Mouse (Mus musculus) midbrain, postnatal 0 days (tissue): Measurements from ENCODE around the gene Cys1. TPM values are rescaled to one million over a fixed set of nuclear protein-coding genes. Genes with fewer than 3 reads are reported as not detected.

Experiments
- ATAC-seq: fragments of 200-750 bp; cut with Nextera tagmentation; 2 replicates; pipeline ENCODE4 v1.8.0; 2017; ENCODE audit warnings: moderate number of reproducible peaks, mild to moderate bottlenecking, moderate TSS enrichment, moderate library complexity; ENCODE audit not compliant: low FRiP score
- DNase-seq: peaks from one replicate; pipeline ENCODE4 v3.0.0-alpha.2; 2015; ENCODE audit warnings: low spot score
- H3K27ac ChIP-seq: fragments of 300-500 bp; sonication (generic); 2 replicates; pipeline ENCODE4 v1.5.1; 2014; ENCODE audit warnings: low read depth, mild to moderate bottlenecking, low read length, mixed read lengths
- H3K27me3 ChIP-seq: fragments of 300-500 bp; sonication (generic); 2 replicates; pipeline ENCODE4 v1.6.1; 2014; ENCODE audit warnings: low read length, control low read depth, mixed read lengths; ENCODE audit not compliant: insufficient read depth
- H3K36me3 ChIP-seq: fragments of 300-500 bp; sonication (generic); 2 replicates; pipeline ENCODE4 v1.6.1; 2014; ENCODE audit warnings: low read length, control low read depth, mixed read lengths; ENCODE audit not compliant: insufficient read depth
- H3K4me1 ChIP-seq: fragments of 300-500 bp; sonication (generic); 2 replicates; pipeline ENCODE4 v1.6.1; 2014; ENCODE audit warnings: mild to moderate bottlenecking, control low read depth, antibody characterized with exemption, low read length, mixed read lengths; ENCODE audit not compliant: insufficient read depth
- H3K4me2 ChIP-seq: fragments of 300-500 bp; sonication (generic); 2 replicates; pipeline ENCODE4 v1.6.1; 2014; ENCODE audit warnings: low read depth, mild to moderate bottlenecking, low read length, mixed read lengths; ENCODE audit not compliant: poor library complexity, severe bottlenecking
- H3K4me3 ChIP-seq: fragments of 300-500 bp; sonication (generic); 2 replicates; pipeline ENCODE4 v1.5.1; 2014; ENCODE audit warnings: low read depth, mild to moderate bottlenecking, low read length, moderate library complexity
- H3K9ac ChIP-seq: fragments of 300-500 bp; sonication (generic); replicated peaks from 2 replicates; pipeline ENCODE4 v1.6.1; 2014; ENCODE audit warnings: mild to moderate bottlenecking, low read length, moderate library complexity, mixed read lengths; ENCODE audit not compliant: poor library complexity, severe bottlenecking
- H3K9me3 ChIP-seq: fragments of 300-500 bp; sonication (generic); 2 replicates; pipeline ENCODE4 v1.6.1; 2016; ENCODE audit warnings: low read length, control low read depth
- CTCF ChIP-seq: IDR thresholded peaks from 2 replicates; pipeline ENCODE4 v1.5.1; 2016; ENCODE audit warnings: antibody characterized with exemption, mild to moderate bottlenecking
- WGBS: fragments of 180-500 bp; shearing (Covaris S2); extraction: QIAGEN DNeasy Blood & Tissue Kit; methylation state at CpG from one replicate; pipeline ENCODE4 v1.1.7; 2014; 5-methylcytosine and 5-hydroxymethylcytosine counted together
- polyA plus RNA-seq: library from polyadenylated mRNA; unstranded; fragments of >200 nt; fragmentation: Nextera tagmentation; extraction: Ambion mirVana; gene quantifications from 2 replicates; pipeline ENCODE4 v1.2.1, GENCODE M21; 2015
- total RNA-seq: library from RNA; depleted of rRNA; stranded (reverse); fragments of >200 nt; gene quantifications from 2 replicates; pipeline ENCODE4 v1.2.3, GENCODE M21; 2014; rRNA removed

The Cys1 gene
- total and polyA plus RNA-seq, 2 experiments from 2014 or later = 2.1 to 4.8 TPM

GRCm38 (mm10) chr12:24623486-24624251 is 57.9 kb downstream of the Cys1 start:
- H3K9ac ChIP-seq = no peak overlapping the region
- no peak for TF ChIP-seq CTCF
- no peak overlapping the region for H3K4me3 ChIP-seq
- H3K4me2 ChIP-seq = no peak overlapping the region
- no peaks in the 10 kb centered on the region for H3K36me3 ChIP-seq
- ATAC-seq (peak; percentile 73), DNase-seq (peak; percentile 54)
- peak overlapping the region; percentile 26; the same call in 1 of the 2 replicates for H3K27ac ChIP-seq
- 61% methylated on average over 12 of the region's 12 CpGs for WGBS
- no peaks in the 10 kb centered on the region for H3K27me3 ChIP-seq
- 0 out of 2 replicates have a peak, but pooled peaks cover 5% of the 10 kb centered on the region for H3K4me1 ChIP-seq
- no peaks in the 10 kb centered on the region for H3K9me3 ChIP-seq

GRCm38 (mm10) chr12:24619436-24619835 is 62.2 kb downstream of the Cys1 start:
- Histone ChIP-seq H3K4me3 (no peak overlapping the region), H3K9ac (no peak overlapping the region), H3K9me3 (no peaks in the 10 kb centered on the region), H3K36me3 (no peaks in the 10 kb centered on the region), H3K27me3 (no peaks in the 10 kb centered on the region), H3K4me1 (0 out of 2 replicates have a peak, but pooled peaks cover 5% of the 10 kb centered on the region), H3K4me2 (no peak overlapping the region), H3K27ac (no peak overlapping the region)
- DNase-seq = no peak
- TF ChIP-seq CTCF = no peak
- ATAC-seq = no peak
- 93% methylated on average over 4 of the region's 4 CpGs for WGBS

Other genes starting within 250 kb of the Cys1 start
- 15.2 and 17.5 TPM in 2 replicates for gene Taf1b, start 183.5 kb downstream of the Cys1 start, total RNA-seq
- 33.1 and 34.2 TPM in 2 replicates for gene Taf1b, start 183.5 kb downstream of the Cys1 start, polyA plus RNA-seq
- 1.7 and 3.5 TPM in 2 replicates for gene Grhl1, start 109.5 kb downstream of the Cys1 start, total RNA-seq
- gene Grhl1, start 109.5 kb downstream of the Cys1 start, polyA plus RNA-seq = 1.8 and 2.2 TPM in 2 replicates
- gene Klf11, start 30.5 kb downstream of the Cys1 start, total RNA-seq = 27.1 and 33.6 TPM in 2 replicates
- gene Klf11, start 30.5 kb downstream of the Cys1 start, polyA plus RNA-seq = 21.8 and 24.4 TPM in 2 replicates
- 9.7 and 15.1 TPM in 2 replicates for gene Rrm2, start 26.4 kb upstream of the Cys1 start, total RNA-seq
- 23.1 and 23.4 TPM in 2 replicates for gene Rrm2, start 26.4 kb upstream of the Cys1 start, polyA plus RNA-seq
- 62.0 and 78.0 TPM in 2 replicates for gene Mboat2, start 149.1 kb upstream of the Cys1 start, total RNA-seq
- 69.2 and 71.5 TPM in 2 replicates for gene Mboat2, start 149.1 kb upstream of the Cys1 start, polyA plus RNA-seq